Mouse (Mus musculus): Measurements from ENCODE around the gene Gpbar1. TPM values are rescaled to one million over a fixed set of nuclear protein-coding genes. Genes with fewer than 3 reads are reported as not detected.
A peak's percentile ranks its signal among the peaks of the same experiment; 100 is the strongest.

Gene Gpbar1
- polyA plus RNA-seq, 1 experiment = 0.14 TPM

- H3K27ac ChIP-seq (ENCODE audit: insufficient read depth, low read length) = peak overlapping the region; percentile 97; the same call in 1 of the 2 replicates
- H3K27me3 ChIP-seq (ENCODE audit: control insufficient read depth, insufficient read depth, low read length) = no peaks in the 10 kb centered on the region
- no peaks in the 10 kb centered on the region for H3K36me3 ChIP-seq (ENCODE audit: control insufficient read depth, insufficient read depth, low read length)
- DNase-seq (ENCODE audit: low read depth in 1 of 2, low spot score in 2 of 2) = peak in 1 of 2 experiments; percentile 17
- peaks cover 21% of the 10 kb centered on the region for H3K4me1 ChIP-seq (ENCODE audit: control insufficient read depth, insufficient read depth, insufficient read length)
- TF ChIP-seq CTCF (IDR thresholded peaks at IDR 0.05; ENCODE audit: extremely low read depth, insufficient read depth, insufficient read length, insufficient replicate concordance) = no peak
- no peak; the same call in 1 of the 2 replicates for TF ChIP-seq POLR2A (IDR thresholded peaks at IDR 0.05; ENCODE audit: low read depth, low read length)
- peak overlapping the region; percentile 46 for H3K4me3 ChIP-seq (ENCODE audit: extremely low read depth, insufficient read depth, insufficient read length)
- WGBS = 0% methylated on average over 1 of the region's 1 CpGs
Observed at GRCm38 (mm10) chr1:74238136-74238535, 40.2 kb upstream of the Gpbar1 start.

- H3K4me3 ChIP-seq (ENCODE audit: extremely low read depth, insufficient read depth, insufficient read length) = peak overlapping the region; percentile 40; the same call in 1 of the 2 replicates
- DNase-seq (ENCODE audit: low read depth in 1 of 2, low spot score in 2 of 2) = no peak
- H3K27ac ChIP-seq (ENCODE audit: insufficient read depth, low read length) = peak overlapping the region; percentile 44
- peaks cover 31% of the 10 kb centered on the region for H3K4me1 ChIP-seq (ENCODE audit: control insufficient read depth, insufficient read depth, insufficient read length)
- 8% methylated on average over 7 of the region's 7 CpGs for WGBS
- H3K27me3 ChIP-seq (ENCODE audit: control insufficient read depth, insufficient read depth, low read length) = no peaks in the 10 kb centered on the region
- no peak for TF ChIP-seq CTCF (IDR thresholded peaks at IDR 0.05; ENCODE audit: extremely low read depth, insufficient read depth, insufficient read length, insufficient replicate concordance)
- no peak for TF ChIP-seq POLR2A (IDR thresholded peaks at IDR 0.05; ENCODE audit: low read depth, low read length)
- no peaks in the 10 kb centered on the region for H3K36me3 ChIP-seq (ENCODE audit: control insufficient read depth, insufficient read depth, low read length)
Observed at GRCm38 (mm10) chr1:74239162-74239561, 39.2 kb upstream of the Gpbar1 start.

- Histone ChIP-seq H3K27me3 (ENCODE audit: control insufficient read depth, insufficient read depth, low read length) (no peaks in the 10 kb centered on the region), H3K36me3 (ENCODE audit: control insufficient read depth, insufficient read depth, low read length) (no peaks in the 10 kb centered on the region), H3K27ac (ENCODE audit: insufficient read depth, low read length) (peak overlapping the region; percentile 44), H3K4me1 (ENCODE audit: control insufficient read depth, insufficient read depth, insufficient read length) (peaks cover 35% of the 10 kb centered on the region), H3K4me3 (ENCODE audit: extremely low read depth, insufficient read depth, insufficient read length) (peak overlapping the region; percentile 31; the same call in 1 of the 2 replicates)
- 4% methylated on average over 11 of the region's 11 CpGs for WGBS
- TF ChIP-seq CTCF (IDR thresholded peaks at IDR 0.05; ENCODE audit: extremely low read depth, insufficient read depth, insufficient read length, insufficient replicate concordance) (no peak), POLR2A (IDR thresholded peaks at IDR 0.05; ENCODE audit: low read depth, low read length) (no peak)
- peak in 1 of 2 experiments; percentile 23 for DNase-seq (ENCODE audit: low read depth in 1 of 2, low spot score in 2 of 2)
Observed at GRCm38 (mm10) chr1:74239618-74240017, 38.7 kb upstream of the Gpbar1 start.

- no peak for TF ChIP-seq CTCF (IDR thresholded peaks at IDR 0.05; ENCODE audit: extremely low read depth, insufficient read depth, insufficient read length, insufficient replicate concordance)
- no peak for TF ChIP-seq POLR2A (IDR thresholded peaks at IDR 0.05; ENCODE audit: low read depth, low read length)
Observed at GRCm38 (mm10) chr1:74240311-74240710, 38.0 kb upstream of the Gpbar1 start.

GRCm38 (mm10) chr1:74240832-74241231 is 37.5 kb upstream of the Gpbar1 start:
- no peaks in the 10 kb centered on the region for H3K36me3 ChIP-seq (ENCODE audit: control insufficient read depth, insufficient read depth, low read length)

More at GRCm38 (mm10) chr1:74240311-74240710, 38.0 kb upstream of the Gpbar1 start:
- Histone ChIP-seq H3K36me3 (ENCODE audit: control insufficient read depth, insufficient read depth, low read length) (no peaks in the 10 kb centered on the region), H3K27me3 (ENCODE audit: control insufficient read depth, insufficient read depth, low read length) (no peaks in the 10 kb centered on the region), H3K27ac (ENCODE audit: insufficient read depth, low read length) (peak overlapping the region; percentile 56), H3K4me1 (ENCODE audit: control insufficient read depth, insufficient read depth, insufficient read length) (peaks cover 38% of the 10 kb centered on the region), H3K4me3 (ENCODE audit: extremely low read depth, insufficient read depth, insufficient read length) (no peak overlapping the region)
- no peak for DNase-seq (ENCODE audit: low read depth in 1 of 2, low spot score in 2 of 2)
- WGBS = 40% methylated on average over 6 of the region's 6 CpGs

GRCm38 (mm10) chr1:74245525-74245924 is 32.8 kb upstream of the Gpbar1 start:
- WGBS = 38% methylated on average over 2 of the region's 2 CpGs
- Histone ChIP-seq H3K4me3 (ENCODE audit: extremely low read depth, insufficient read depth, insufficient read length) (no peak overlapping the region), H3K27ac (ENCODE audit: insufficient read depth, low read length) (no peak overlapping the region)

More at GRCm38 (mm10) chr1:74240832-74241231, 37.5 kb upstream of the Gpbar1 start:
- Histone ChIP-seq H3K4me1 (ENCODE audit: control insufficient read depth, insufficient read depth, insufficient read length) (peaks cover 39% of the 10 kb centered on the region), H3K4me3 (ENCODE audit: extremely low read depth, insufficient read depth, insufficient read length) (no peak overlapping the region), H3K27ac (ENCODE audit: insufficient read depth, low read length) (peak overlapping the region; percentile 28; the same call in 1 of the 2 replicates), H3K27me3 (ENCODE audit: control insufficient read depth, insufficient read depth, low read length) (no peaks in the 10 kb centered on the region)
- TF ChIP-seq POLR2A (IDR thresholded peaks at IDR 0.05; ENCODE audit: low read depth, low read length) (no peak), CTCF (IDR thresholded peaks at IDR 0.05; ENCODE audit: extremely low read depth, insufficient read depth, insufficient read length, insufficient replicate concordance) (no peak)
- WGBS = 54% methylated on average over 4 of the region's 4 CpGs
- no peak for DNase-seq (ENCODE audit: low read depth in 1 of 2, low spot score in 2 of 2)

GRCm38 (mm10) chr1:74248799-74249198 is 29.6 kb upstream of the Gpbar1 start:
- Histone ChIP-seq H3K4me1 (ENCODE audit: control insufficient read depth, insufficient read depth, insufficient read length) (peaks cover 23% of the 10 kb centered on the region), H3K4me3 (ENCODE audit: extremely low read depth, insufficient read depth, insufficient read length) (no peak overlapping the region)

More at GRCm38 (mm10) chr1:74245525-74245924, 32.8 kb upstream of the Gpbar1 start:
- Histone ChIP-seq H3K36me3 (ENCODE audit: control insufficient read depth, insufficient read depth, low read length) (peaks cover 22% of the 10 kb centered on the region), H3K4me1 (ENCODE audit: control insufficient read depth, insufficient read depth, insufficient read length) (peaks cover 43% of the 10 kb centered on the region), H3K27me3 (ENCODE audit: control insufficient read depth, insufficient read depth, low read length) (no peaks in the 10 kb centered on the region)
- DNase-seq (ENCODE audit: low read depth in 1 of 2, low spot score in 2 of 2) = no peak
- TF ChIP-seq POLR2A (IDR thresholded peaks at IDR 0.05; ENCODE audit: low read depth, low read length) (no peak), CTCF (IDR thresholded peaks at IDR 0.05; ENCODE audit: extremely low read depth, insufficient read depth, insufficient read length, insufficient replicate concordance) (no peak)

More at GRCm38 (mm10) chr1:74248799-74249198, 29.6 kb upstream of the Gpbar1 start:
- no peaks in the 10 kb centered on the region for H3K27me3 ChIP-seq (ENCODE audit: control insufficient read depth, insufficient read depth, low read length)
- TF ChIP-seq POLR2A (IDR thresholded peaks at IDR 0.05; ENCODE audit: low read depth, low read length) (no peak), CTCF (IDR thresholded peaks at IDR 0.05; ENCODE audit: extremely low read depth, insufficient read depth, insufficient read length, insufficient replicate concordance) (no peak)
- H3K36me3 ChIP-seq (ENCODE audit: control insufficient read depth, insufficient read depth, low read length) = peaks cover 40% of the 10 kb centered on the region
- WGBS = 2% methylated on average over 1 of the region's 1 CpGs
- peak; percentile 42 to 66 for DNase-seq (ENCODE audit: low read depth in 1 of 2, low spot score in 2 of 2)
- peak overlapping the region; percentile 63 for H3K27ac ChIP-seq (ENCODE audit: insufficient read depth, low read length)
